Mouse (Mus musculus) cerebellum, adult 11 months (tissue): ENCODE measurements around the gene Zkscan7.
A peak's percentile ranks its signal among the peaks of the same experiment; 100 is the strongest.

Experiments
- DNase-seq: peaks from one replicate; pipeline ENCODE4 v3.0.0; 2022

The Zkscan7 gene

DNA sequence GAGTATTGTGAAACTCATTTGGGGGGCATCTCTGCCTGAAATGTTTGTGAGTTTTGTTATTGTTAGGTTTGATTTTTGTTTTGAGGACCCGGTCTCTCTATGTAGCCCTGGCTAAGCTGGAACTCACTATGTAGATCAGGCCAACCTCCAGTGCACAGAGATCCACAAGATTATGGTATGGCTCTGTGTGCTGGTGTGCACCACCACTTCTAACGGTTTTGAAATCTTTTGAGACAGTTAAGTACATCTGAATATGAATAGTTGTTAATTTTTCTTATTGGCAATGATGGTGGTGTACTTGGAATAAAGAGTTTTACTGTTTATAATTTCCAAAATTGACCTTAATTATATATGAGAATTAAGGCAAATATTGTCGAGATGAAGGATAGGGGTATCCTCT, 37.0 kb downstream of the Zkscan7 start:
- DNase-seq = no peak

DNA sequence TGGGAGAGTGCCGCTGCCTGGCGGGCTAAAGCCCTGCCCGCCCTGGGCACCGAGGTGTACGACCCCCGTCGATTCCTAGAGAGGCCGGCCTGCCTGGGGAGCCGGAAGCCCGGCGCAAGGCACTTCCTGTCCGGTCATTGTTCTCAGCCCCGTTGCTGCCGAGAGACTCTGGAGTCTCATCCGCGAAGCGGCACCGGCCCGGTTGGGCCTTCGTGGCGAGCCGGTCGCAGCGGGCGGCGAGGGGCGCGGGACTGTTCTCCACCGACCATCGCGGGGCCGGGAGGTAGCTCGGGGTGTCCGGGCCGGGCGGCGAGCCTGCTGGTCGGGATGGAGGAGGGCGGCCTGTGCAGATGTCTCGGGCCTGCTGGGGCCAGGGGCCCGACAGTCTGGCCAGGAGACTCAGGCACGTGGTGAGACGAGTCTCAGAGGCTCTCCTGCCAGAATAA, 37.5 kb downstream of the Zkscan7 start, which contains the start of gene Zfp105:
TSS of gene Zfp105 (plus strand) at position 137 of the 446 bp plus-strand sequence.
- peak; percentile 60 for DNase-seq

DNA sequence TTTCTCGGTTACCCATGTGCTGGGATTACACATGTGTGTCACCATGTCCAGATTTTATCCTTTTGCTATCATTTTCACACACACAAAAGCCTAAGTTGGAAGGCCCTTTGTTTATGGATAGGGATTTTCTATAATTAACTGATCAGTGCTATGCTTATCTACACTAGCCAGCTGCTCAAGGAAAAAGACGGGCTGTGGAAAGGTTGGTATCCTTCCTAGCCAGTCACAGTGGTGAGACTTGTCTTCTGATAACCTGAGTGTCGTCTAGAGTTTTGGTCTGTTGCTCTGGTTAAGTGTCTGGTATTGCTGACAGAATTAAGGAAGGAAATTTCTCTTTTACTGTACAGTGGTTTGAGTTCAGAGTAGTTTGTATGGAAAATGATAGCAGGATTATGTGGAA, 43.4 kb downstream of the Zkscan7 start:
- DNase-seq = no peak
